Mouse (Mus musculus): Measurements from ENCODE around the gene AU021092. TPM values are rescaled to one million over a fixed set of nuclear protein-coding genes. Genes with fewer than 3 reads are reported as not detected.

Gene AU021092
- polyA plus RNA-seq, 1 experiment = not detected

- no peak overlapping the region for H3K27ac ChIP-seq (replicated peaks; ENCODE audit: low read depth, low read length)
Measured at GRCm38 (mm10) chr16:5186234-5186633, 35.9 kb downstream of the AU021092 start.

GRCm38 (mm10) chr16:5185691-5186090 is 36.4 kb downstream of the AU021092 start:
- peaks cover 19% of the 10 kb centered on the region for H3K4me1 ChIP-seq (ENCODE audit: control insufficient read depth, insufficient read depth, insufficient read length, low read length)
- H3K27ac ChIP-seq (replicated peaks; ENCODE audit: low read depth, low read length) = no peak overlapping the region
- no peak overlapping the region for H3K4me3 ChIP-seq (ENCODE audit: insufficient read depth, low read depth, low read length)

More at GRCm38 (mm10) chr16:5186234-5186633, 35.9 kb downstream of the AU021092 start:
- H3K4me1 ChIP-seq (ENCODE audit: control insufficient read depth, insufficient read depth, insufficient read length, low read length) = peaks cover 19% of the 10 kb centered on the region
- no peak overlapping the region for H3K4me3 ChIP-seq (ENCODE audit: insufficient read depth, low read depth, low read length)

- no peak overlapping the region for H3K4me3 ChIP-seq (ENCODE audit: insufficient read depth, low read depth, low read length)
- H3K4me1 ChIP-seq (ENCODE audit: control insufficient read depth, insufficient read depth, insufficient read length, low read length) = peaks cover 19% of the 10 kb centered on the region
- H3K27ac ChIP-seq (replicated peaks; ENCODE audit: low read depth, low read length) = no peak overlapping the region
Measured at GRCm38 (mm10) chr16:5184956-5185355, 37.1 kb downstream of the AU021092 start.

GRCm38 (mm10) chr16:5184101-5184500 is 38.0 kb downstream of the AU021092 start:
- H3K4me3 ChIP-seq (ENCODE audit: insufficient read depth, low read depth, low read length) = no peak overlapping the region
- peaks cover 17% of the 10 kb centered on the region for H3K4me1 ChIP-seq (ENCODE audit: control insufficient read depth, insufficient read depth, insufficient read length, low read length)
- H3K27ac ChIP-seq (replicated peaks; ENCODE audit: low read depth, low read length) = no peak overlapping the region

- Histone ChIP-seq H3K4me3 (ENCODE audit: insufficient read depth, low read depth, low read length) (no peak overlapping the region), H3K4me1 (ENCODE audit: control insufficient read depth, insufficient read depth, insufficient read length, low read length) (peaks cover 17% of the 10 kb centered on the region), H3K27ac (replicated peaks; ENCODE audit: low read depth, low read length) (no peak overlapping the region)
Measured at GRCm38 (mm10) chr16:5183310-5183975, 38.7 kb downstream of the AU021092 start.

- Histone ChIP-seq H3K4me1 (ENCODE audit: control insufficient read depth, insufficient read depth, insufficient read length, low read length) (peaks cover 5% of the 10 kb centered on the region), H3K4me3 (ENCODE audit: insufficient read depth, low read depth, low read length) (no peak overlapping the region), H3K27ac (replicated peaks; ENCODE audit: low read depth, low read length) (no peak overlapping the region)
Measured at GRCm38 (mm10) chr16:5172636-5173035, 49.5 kb downstream of the AU021092 start.

- Histone ChIP-seq H3K4me3 (ENCODE audit: insufficient read depth, low read depth, low read length) (no peak overlapping the region), H3K4me1 (ENCODE audit: control insufficient read depth, insufficient read depth, insufficient read length, low read length) (peaks cover 5% of the 10 kb centered on the region), H3K27ac (replicated peaks; ENCODE audit: low read depth, low read length) (no peak overlapping the region)
Measured at GRCm38 (mm10) chr16:5168829-5169228, 53.3 kb downstream of the AU021092 start.

- Histone ChIP-seq H3K4me1 (ENCODE audit: control insufficient read depth, insufficient read depth, insufficient read length, low read length) (peaks cover 5% of the 10 kb centered on the region), H3K4me3 (ENCODE audit: insufficient read depth, low read depth, low read length) (no peak overlapping the region), H3K27ac (replicated peaks; ENCODE audit: low read depth, low read length) (no peak overlapping the region)
Measured at GRCm38 (mm10) chr16:5168038-5168437, 54.1 kb downstream of the AU021092 start.

GRCm38 (mm10) chr16:5164327-5164726 is 57.8 kb downstream of the AU021092 start:
- no peak overlapping the region for H3K4me3 ChIP-seq (ENCODE audit: insufficient read depth, low read depth, low read length)
- H3K4me1 ChIP-seq (ENCODE audit: control insufficient read depth, insufficient read depth, insufficient read length, low read length) = peaks cover 5% of the 10 kb centered on the region
- H3K27ac ChIP-seq (replicated peaks; ENCODE audit: low read depth, low read length) = no peak overlapping the region

Other genes starting within 250 kb of the AU021092 start
- not detected in 2 replicates for gene Sept12, start 224.4 kb downstream of the AU021092 start, polyA plus RNA-seq (2012; ENCODE audit: insufficient read depth, insufficient read length, missing spikeins)
- gene Smim22, start 215.0 kb downstream of the AU021092 start, polyA plus RNA-seq (2012; ENCODE audit: insufficient read depth, insufficient read length, missing spikeins) = not detected in 2 replicates
- 26.5 and 29.3 TPM in 2 replicates for gene Rogdi, start 208.7 kb downstream of the AU021092 start, polyA plus RNA-seq (2012; ENCODE audit: insufficient read depth, insufficient read length, missing spikeins)
- 45.6 and 46.5 TPM in 2 replicates for gene Glyr1, start 172.4 kb downstream of the AU021092 start, polyA plus RNA-seq (2012; ENCODE audit: insufficient read depth, insufficient read length, missing spikeins)
- gene Ubn1, start 172.2 kb downstream of the AU021092 start, polyA plus RNA-seq (2012; ENCODE audit: insufficient read depth, insufficient read length, missing spikeins) = 8.3 and 9.3 TPM in 2 replicates
- gene Ppl, start 89.9 kb downstream of the AU021092 start, polyA plus RNA-seq (2012; ENCODE audit: insufficient read depth, insufficient read length, missing spikeins) = 1.2 and 2.5 TPM in 2 replicates
- gene Sec14l5, start 75.2 kb downstream of the AU021092 start, polyA plus RNA-seq (2012; ENCODE audit: insufficient read depth, insufficient read length, missing spikeins) = 0.38 TPM in 1 of 2 replicates, not detected in the other
- 8.9 and 12.7 TPM in 2 replicates for gene Nagpa, start 18.3 kb downstream of the AU021092 start, polyA plus RNA-seq (2012; ENCODE audit: insufficient read depth, insufficient read length, missing spikeins)
- 20.0 and 20.2 TPM in 2 replicates for gene Alg1, start 11.3 kb upstream of the AU021092 start, polyA plus RNA-seq (2012; ENCODE audit: insufficient read depth, insufficient read length, missing spikeins)
- gene Eef2kmt, start 33.7 kb upstream of the AU021092 start, polyA plus RNA-seq (2012; ENCODE audit: insufficient read depth, insufficient read length, missing spikeins) = 29.4 and 34.0 TPM in 2 replicates

Measured in brown adipose tissue, adult 24 weeks (tissue).